Mouse (Mus musculus): Measurements from ENCODE around the gene Rbp1. TPM values are rescaled to one million over a fixed set of nuclear protein-coding genes. Genes with fewer than 3 reads are reported as not detected.

The Rbp1 gene
- total RNA-seq (2014; fragmentation: Nextera tagmentation) (2.2 and 3.6 TPM in 2 replicates), total RNA-seq (2017) (0.99 and 1.8 TPM in 2 replicates)

DNA sequence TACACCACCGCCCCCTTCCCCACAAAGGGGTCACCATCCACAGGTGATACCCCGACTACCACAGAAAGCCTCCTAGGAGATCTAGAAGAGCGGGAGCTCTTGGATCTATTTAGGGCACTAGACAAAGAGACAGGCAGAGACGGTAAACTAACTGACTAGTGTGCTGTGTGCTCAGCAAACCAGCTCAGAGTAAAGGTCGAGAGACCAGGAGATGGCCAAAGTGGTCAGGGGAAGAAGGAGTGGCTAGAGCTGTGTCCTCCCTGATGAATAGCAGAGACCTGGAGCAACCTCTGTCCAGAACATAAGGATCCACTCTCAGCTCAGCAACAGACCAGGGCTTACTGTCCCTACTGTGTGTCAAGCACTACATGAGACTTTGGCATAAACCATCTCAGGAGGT, at the start of gene Rbp1:
Rbp1 (plus strand) TSS at position 306 of the 400 bp plus-strand sequence.
- no peak for ATAC-seq (replicated peaks; ENCODE audit: low FRiP score, low TSS enrichment, poor library complexity, severe bottlenecking)

DNA sequence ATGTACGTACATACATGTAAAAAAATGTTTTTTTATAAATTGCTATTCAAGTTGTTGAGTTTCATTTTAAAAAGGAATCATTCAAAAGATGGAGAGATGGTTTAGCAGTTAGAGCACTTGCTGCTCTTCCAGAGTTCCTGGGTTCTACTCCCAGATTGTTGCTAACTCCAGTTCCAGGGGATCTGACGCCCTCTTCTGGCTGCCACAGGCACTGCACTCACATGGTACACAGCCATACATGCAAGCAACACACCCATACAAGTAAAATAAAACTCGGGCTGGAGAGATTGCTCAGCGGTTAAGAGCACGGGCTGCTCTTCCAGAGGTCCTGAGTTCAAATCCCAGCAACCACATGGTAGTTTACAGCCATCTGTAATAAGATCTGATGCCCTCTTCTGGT, 49.4 kb upstream of the Rbp1 start:
- no peak for ATAC-seq (replicated peaks; ENCODE audit: low FRiP score, low TSS enrichment, poor library complexity, severe bottlenecking)

DNA sequence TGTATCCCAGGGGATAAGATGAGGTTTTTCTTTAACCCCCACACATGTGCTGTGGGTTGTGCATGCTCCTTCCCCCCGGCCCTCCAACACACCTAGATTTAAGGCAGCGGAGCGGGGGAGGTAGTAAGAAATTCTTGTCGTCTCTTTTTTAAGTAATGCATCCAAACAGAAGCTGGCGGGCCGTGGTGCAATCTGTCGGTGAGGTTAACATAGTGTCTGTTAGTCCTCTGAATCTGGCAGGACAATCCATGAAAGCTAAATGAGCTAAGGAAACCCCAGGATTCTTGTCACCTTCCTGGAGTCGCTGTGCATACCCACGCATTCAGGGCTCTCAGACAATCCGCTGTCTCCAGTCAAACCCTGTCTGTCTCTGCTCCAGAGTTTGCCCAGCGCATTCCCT, 47.9 kb upstream of the Rbp1 start:
- ATAC-seq (replicated peaks; ENCODE audit: low FRiP score, low TSS enrichment, poor library complexity, severe bottlenecking), result no peak

DNA sequence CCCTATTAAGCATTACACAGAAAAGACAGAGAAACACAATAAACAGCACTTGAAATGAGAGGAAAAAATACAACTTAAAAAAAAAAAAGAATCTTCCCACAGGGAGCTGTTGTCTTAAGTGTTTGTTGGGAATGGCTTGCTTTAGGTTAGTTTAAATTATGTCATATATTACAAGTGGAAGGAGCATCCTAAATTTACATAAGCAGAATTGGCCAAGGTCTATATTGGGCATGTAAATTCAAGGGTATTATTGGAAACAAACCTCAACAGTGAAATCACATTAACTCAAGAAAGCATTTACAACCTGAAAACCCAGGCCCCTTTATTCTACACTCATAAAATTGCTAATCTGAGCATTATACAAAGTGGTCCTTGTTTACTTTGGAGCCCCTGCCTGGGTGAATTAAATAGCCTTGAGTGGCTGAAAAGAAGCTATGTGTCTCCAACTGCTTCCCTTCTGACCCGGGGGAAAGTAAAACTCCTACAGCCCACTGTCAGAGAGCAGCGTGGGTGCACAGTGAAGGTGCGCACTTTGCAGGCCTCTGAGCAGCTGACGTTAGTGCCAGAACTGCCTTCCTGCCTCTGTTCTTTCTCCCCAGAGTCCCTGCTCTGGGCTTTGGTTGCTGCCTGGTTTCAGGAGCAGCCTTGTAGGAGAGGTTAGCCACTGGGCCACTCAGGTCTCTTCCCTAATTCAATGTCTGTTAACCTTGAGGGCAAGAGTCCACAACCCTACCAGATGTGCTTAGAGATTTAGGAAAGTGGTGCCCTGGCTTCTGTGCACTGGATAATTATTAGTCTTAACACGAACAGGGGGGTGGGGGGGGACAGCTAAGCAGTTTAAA, 47.2 kb upstream of the Rbp1 start:
- ATAC-seq (replicated peaks; ENCODE audit: low FRiP score, low TSS enrichment, poor library complexity, severe bottlenecking), result no peak

DNA sequence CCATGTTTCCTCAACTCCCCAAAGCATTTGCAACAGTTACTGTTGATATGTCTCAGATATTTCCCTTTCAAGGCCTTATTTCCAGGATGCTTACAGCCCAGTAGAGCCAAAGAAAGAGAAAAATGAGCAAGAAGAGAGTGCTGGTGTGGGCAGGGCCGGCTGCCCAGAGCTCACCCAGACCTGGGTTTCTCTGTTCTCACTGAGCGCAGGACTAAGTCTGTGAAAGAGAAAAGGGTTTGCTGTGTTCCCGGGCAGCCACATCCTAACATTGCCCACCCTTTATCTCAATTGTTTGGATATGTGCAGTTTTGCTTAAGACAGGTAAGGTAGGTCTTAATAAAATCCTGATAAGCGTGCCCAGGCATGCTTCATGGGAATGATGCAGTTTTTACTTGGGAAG, 43.0 kb upstream of the Rbp1 start:
- no peak for ATAC-seq (replicated peaks; ENCODE audit: low FRiP score, low TSS enrichment, poor library complexity, severe bottlenecking)

DNA sequence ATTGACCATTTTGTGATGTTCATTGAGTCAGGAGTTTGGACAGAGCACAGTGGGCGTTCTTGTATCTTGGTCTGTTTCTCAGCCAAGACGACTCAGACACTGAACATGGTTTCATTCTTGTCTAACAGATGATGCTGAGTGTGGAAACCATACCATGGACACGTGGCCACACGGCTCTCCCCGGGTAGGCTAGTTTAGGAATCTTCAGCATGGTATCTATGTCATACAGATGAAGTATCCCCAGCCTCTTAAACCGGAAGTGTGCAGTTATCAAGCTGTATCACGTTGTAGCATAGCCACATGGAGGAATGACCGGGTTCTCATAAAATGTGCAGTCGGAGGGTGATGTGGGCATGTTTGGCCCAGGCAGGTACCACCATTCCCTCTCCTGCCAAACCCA, 42.2 kb upstream of the Rbp1 start:
- peak; percentile 62 for ATAC-seq (replicated peaks; ENCODE audit: low FRiP score, low TSS enrichment, poor library complexity, severe bottlenecking)

DNA sequence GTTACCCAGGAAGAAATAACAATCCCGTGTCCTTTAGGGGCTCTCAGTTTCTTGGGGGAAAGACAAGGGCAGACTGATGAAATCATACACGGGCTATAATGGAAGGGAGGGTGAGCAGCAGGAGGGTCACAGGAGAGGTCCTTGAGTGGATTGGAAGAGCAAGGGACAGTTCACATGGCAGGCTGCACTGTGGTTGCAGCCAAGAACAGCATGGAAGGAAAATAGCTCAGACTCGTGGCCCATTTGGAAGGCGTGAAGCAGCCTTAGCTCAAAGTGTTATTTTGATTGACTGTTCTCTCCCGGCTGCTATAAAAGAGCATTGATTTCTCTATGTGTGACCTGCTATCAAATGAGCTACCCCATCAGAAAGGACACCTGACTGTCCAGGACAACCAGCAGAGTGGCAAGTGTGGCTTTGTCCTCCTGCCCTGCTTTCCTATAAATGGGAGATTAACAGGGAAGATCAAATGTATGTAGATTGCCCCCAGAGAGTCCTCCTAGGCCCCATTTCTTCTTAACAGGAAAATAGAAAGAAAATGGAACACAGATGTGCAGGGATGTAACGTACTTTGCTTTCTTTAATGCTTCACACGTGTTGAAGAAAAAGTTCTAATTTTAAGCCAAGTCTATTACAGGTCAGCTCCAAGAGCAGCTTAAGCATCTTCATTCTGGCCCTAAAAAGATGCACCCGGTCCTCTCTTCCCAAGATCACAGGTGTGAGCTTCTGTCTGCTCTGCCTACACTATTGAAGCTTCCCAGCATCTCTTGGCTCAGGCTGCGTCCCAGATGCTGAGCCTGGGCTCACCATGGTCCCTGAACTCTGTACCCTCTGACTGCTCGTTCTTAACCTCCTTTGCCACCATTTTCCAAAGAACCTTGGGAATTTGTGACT, 34.8 kb upstream of the Rbp1 start:
- no peak for ATAC-seq (replicated peaks; ENCODE audit: low FRiP score, low TSS enrichment, poor library complexity, severe bottlenecking)

DNA sequence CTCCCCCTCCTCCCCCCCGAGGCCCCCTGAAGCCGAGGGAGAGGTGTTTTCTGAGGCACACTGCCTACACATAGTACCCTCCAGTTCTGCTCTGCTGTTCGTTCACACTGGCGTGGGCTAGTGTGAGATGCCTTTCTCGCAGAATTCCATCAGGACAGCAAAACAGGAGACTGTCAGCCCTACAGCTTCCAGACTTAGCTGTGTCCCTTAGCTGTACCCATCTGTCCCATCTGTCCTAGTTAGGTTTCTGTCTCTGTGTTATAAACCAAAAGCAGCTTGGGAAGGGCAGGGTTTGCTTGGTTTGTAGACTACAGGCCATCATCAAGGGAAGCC, 34.2 kb upstream of the Rbp1 start:
- no peak for ATAC-seq (replicated peaks; ENCODE audit: low FRiP score, low TSS enrichment, poor library complexity, severe bottlenecking)

DNA sequence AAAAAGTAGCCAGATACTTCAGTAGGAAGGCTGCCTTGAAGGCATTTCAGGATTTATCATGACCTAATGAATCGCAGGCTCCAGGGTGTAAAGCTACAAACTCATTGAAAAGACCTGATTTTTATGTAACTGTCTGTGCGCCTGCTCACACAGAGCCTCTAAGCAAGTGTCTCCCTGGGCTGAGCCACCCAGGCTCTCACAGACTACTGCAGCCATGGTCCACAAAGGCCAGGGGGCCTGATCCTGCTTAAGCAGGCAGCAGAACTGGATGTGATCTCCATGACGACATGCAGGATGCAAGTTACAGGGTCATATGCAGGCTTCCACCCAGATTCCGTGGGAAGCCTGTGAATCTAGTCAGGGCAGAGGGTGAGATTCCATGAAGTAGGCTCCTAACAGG, 29.3 kb upstream of the Rbp1 start:
- no peak for ATAC-seq (replicated peaks; ENCODE audit: low FRiP score, low TSS enrichment, poor library complexity, severe bottlenecking)

DNA sequence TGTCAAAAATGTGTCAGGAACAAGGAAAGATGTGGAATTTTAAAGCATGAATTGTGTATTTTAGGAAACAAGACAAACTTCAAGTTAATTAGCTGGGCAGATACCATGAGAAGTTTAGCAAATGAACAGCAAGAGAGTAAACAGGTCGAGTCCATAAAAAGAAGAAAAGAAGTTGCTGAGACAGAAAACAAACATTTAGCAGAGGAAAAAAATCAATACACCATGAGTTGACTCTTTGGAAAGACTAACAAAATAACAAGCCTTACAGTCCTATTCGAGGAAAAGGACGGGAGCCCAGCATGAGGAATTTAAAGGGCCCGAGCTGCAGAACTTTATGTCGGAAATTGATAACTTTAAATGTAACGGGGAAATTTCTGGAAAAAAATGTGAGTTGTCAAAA, 25.6 kb upstream of the Rbp1 start:
- no peak for ATAC-seq (replicated peaks; ENCODE audit: low FRiP score, low TSS enrichment, poor library complexity, severe bottlenecking)

DNA sequence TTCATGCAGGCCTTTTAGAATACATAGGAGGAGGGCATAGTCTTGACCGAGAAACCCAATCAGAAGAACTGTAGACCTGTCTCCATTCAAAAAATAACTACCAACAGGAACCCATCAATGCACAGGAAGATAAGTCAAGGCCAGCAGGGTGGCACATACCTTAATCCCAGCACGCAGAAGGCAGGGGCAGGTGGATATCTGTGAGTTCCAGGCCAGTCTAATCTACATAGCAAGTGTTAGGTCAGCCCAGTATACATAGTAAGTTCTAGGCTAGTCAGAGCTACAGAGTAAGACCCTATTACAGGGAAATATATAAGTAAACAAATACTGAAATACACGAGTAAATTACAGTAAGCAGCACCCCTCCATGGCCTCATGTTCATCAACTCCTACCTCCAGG, 24.9 kb upstream of the Rbp1 start:
- no peak for ATAC-seq (replicated peaks; ENCODE audit: low FRiP score, low TSS enrichment, poor library complexity, severe bottlenecking)

DNA sequence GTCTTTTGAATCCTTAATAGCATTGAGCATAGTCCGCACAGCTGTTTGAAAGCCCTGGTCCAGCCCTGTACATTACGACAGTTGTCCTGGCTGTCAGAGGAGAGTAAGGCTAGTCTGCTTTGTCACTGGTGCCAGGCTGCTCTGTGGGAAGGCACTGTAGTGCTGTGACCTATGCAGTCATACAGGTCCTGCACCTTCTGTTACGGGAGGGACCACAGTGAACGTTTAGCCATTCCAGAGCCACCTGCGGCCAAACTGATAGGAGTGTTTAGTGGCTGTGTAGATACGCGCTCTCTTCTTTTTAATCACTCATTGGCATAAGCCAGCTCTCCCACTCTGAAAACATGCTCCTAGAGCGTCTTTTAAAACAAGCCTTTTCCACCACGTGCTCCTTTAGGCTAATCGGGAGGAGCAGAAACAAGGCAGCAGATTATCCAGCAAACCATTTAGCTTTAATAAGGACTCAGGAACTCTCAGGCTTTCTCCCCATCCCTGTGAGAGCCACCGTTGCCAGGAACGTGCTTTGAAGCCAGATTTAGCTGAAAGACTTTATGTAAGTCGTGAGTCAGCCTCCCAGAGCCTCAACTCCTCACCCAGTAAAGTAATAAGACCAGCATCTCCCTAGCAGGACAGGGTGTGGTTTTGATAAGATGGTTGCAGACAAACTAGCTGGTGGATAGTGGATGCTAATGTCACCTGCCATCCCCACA, 22.4 kb upstream of the Rbp1 start:
- no peak for ATAC-seq (replicated peaks; ENCODE audit: low FRiP score, low TSS enrichment, poor library complexity, severe bottlenecking)

DNA sequence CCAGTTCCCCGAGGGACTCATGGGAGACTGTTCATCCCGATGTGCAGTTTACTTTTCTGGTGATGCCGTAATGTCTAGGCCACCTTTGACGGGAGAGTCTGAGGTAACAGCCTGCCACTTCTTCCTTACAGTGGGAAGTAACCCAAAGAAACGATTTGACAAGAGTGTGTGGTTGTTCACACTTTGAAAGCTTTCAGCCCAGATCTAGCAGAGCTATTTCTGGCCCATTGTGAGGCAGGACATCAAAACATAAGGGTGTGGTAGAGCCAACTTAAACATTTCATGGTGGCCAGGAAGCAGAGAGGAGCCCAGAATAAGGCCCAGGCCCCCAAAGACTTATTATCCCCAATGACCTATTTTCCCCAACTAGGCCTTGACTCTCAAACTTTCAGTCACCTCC, 21.1 kb upstream of the Rbp1 start:
- ATAC-seq (replicated peaks; ENCODE audit: low FRiP score, low TSS enrichment, poor library complexity, severe bottlenecking), result no peak

DNA sequence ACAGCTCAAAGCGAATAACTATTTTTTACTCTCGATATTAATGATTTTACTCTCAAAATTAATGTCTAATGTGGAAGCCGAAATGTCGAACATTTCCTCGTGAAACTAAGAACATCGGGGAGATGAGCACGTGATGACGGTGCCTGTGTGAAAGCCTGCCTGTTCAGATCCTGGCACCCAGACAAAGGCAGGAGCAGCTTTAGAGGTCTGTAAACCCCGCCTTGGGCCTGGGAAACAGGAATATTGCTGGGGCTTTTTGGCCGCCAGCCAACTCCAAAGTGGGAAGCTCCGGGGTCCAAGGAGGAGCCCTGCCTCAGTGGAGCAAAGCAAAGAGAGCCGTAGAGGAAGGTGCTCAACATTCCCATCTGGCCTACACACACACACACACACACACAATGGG, 15.0 kb upstream of the Rbp1 start:
- ATAC-seq (replicated peaks; ENCODE audit: low FRiP score, low TSS enrichment, poor library complexity, severe bottlenecking), result no peak

DNA sequence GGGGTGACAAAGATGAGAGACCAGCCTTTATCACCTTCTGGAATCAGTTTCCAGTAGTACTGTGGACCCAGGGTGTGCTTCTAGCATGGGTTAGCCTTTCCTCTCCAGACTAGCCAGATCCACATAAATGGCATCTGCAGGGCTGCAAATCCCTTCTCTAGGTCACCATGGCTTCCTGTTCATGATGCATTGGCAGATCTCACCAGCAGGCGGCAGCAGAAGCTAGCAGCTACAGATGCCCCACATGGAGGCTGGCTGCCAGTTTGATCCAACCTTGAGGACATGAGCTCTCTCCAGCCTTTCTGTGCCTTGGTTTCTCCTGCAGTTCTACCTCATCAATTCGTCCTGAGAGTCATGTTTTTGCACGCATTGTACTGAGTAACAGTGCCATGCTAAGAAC, 13.6 kb upstream of the Rbp1 start:
- ATAC-seq (replicated peaks; ENCODE audit: low FRiP score, low TSS enrichment, poor library complexity, severe bottlenecking), result peak; percentile 86

DNA sequence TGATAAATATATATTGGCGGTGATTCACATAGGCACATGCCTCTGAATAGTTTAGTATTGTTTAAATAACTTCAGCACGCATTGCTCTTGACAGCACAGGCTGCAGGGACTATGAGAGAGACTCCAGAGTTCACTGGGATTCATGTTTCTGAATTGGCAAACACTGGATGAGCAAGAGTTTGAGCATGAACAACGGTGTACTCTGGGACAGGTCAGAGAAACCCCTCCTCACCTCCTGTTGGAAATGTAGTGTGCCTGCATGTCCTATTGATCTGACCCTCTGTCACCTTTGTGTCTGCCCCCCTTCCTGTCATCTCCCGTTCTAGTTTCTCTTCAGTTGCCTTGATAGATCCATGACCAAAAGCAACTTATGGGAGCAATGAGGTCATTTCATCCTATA, 7.3 kb upstream of the Rbp1 start:
- ATAC-seq (replicated peaks; ENCODE audit: low FRiP score, low TSS enrichment, poor library complexity, severe bottlenecking), result no peak

DNA sequence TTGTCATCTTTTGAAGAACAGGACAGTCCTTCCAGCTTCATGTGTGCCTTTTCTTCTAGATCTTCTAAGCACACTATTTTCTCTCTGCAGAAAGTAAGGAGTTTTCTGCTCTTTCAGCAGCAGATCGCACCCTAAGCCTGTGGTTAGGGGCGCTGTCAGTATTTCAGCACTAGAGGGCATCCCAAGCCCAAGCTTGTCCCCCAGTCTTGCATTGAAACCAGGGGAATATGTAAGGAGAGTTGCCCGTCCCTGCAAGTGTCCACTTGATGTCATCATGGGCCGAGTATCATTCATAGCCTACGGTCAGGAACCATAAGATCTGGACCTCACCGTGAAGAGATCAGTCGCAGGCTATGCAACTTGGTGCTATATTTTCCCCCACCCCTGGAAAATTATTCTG, 4.8 kb upstream of the Rbp1 start:
- no peak for ATAC-seq (replicated peaks; ENCODE audit: low FRiP score, low TSS enrichment, poor library complexity, severe bottlenecking)

DNA sequence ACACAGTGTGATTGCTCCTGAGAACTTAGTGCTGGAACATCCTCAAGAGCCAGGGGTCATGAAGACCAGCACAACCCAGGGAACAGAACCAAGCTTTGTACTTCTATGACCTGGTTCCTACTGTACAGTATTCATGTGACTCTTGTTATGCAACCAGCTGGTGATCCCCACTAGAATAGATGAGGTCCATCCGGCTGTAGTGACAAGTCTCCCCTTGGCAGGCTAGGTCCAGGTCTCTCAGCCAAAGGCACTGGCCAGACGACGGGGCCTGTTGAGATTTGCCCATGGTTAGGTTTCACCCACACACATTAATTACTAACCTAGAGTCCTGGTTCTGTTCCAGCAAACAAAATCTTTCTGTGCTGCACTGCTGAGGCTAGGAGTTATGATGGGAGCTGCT, 4.4 kb upstream of the Rbp1 start:
- ATAC-seq (replicated peaks; ENCODE audit: low FRiP score, low TSS enrichment, poor library complexity, severe bottlenecking), result no peak

DNA sequence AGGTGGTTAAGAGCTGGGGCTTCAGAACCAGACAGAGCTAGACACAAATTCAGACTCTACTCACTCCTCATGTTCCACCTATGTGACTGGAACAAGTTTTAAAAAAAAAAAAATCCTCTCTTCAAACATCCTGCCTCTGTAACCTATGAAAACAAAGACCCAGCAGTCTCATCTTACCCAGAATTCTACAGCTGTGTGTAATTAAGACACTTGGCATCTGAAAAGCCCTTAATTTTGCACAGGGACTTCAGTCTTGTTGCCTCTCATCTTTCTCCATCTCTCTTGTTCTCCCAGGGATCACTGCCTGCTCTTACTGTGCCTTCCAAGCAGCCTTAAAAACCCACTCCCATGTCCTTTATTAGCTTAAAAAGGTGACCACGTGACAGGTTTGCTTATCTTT, 2.1 kb upstream of the Rbp1 start:
- no peak for ATAC-seq (replicated peaks; ENCODE audit: low FRiP score, low TSS enrichment, poor library complexity, severe bottlenecking)

DNA sequence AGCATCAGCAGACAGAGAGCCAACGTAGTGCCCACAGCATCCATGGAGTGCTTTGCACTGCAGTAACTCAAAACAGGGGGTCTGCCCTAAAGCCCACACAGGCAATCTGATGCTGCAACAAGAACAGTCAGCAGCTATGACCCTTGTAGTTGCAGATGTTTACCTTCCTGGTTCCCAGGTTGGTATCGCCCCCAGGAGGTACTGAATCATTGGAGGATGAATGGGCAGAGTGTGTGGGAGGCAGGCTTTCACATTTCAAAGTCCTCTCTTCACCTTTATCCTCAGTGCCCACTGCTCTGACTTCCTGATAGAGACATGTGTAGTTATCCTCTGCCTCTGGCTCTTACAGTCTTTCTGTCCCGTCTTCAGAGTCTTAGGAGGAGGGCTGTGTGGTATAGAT, 858 bp upstream of the Rbp1 start:
- no peak for ATAC-seq (replicated peaks; ENCODE audit: low FRiP score, low TSS enrichment, poor library complexity, severe bottlenecking)
